Mouse (Mus musculus) MEL (cell line): ENCODE measurements around the gene Rad54l2. TPM values are rescaled to one million over a fixed set of nuclear protein-coding genes. Genes with fewer than 3 reads are reported as not detected.
A peak's percentile ranks its signal among the peaks of the same experiment; 100 is the strongest.

Experiments
- DNase-seq: peaks from one replicate; pipeline ENCODE4 v3.0.0; 2011; ENCODE audit warnings: low read depth, low spot score
- H3K27ac ChIP-seq: 2 replicates; pipeline ENCODE4 v1.5.1; 2012; ENCODE audit warnings: low read depth, mild to moderate bottlenecking, control low read depth, low read length, moderate library complexity; ENCODE audit not compliant: control insufficient read depth
- H3K27me3 ChIP-seq, 2 experiments: fragments of 150-350 bp in 1 of 2; sonication (generic) in 1 of 2; 2 replicates each; pipeline ENCODE4 v1.6.1; 2012; ENCODE audit warnings: low read length in 2 of 2, mild to moderate bottlenecking in 2 of 2, improper control_type of control experiment in 1 of 2, moderate library complexity in 1 of 2; ENCODE audit not compliant: insufficient read depth in 2 of 2, control insufficient read depth in 1 of 2
- H3K36me3 ChIP-seq, 2 experiments: 2 replicates each; pipeline ENCODE4 v1.6.1; 2012 to 2014; ENCODE audit warnings: low read length in 2 of 2, improper control_type of control experiment in 1 of 2, inconsistent platforms in 1 of 2, mild to moderate bottlenecking in 1 of 2; ENCODE audit not compliant: insufficient read depth in 2 of 2, control insufficient read depth in 1 of 2
- H3K4me1 ChIP-seq, 2 experiments: fragments of 150-350 bp in 1 of 2; sonication (generic) in 1 of 2; 2 replicates each; pipeline ENCODE4 v1.6.1; 2012; ENCODE audit warnings: low read length in 2 of 2, improper control_type of control experiment in 1 of 2, mild to moderate bottlenecking in 1 of 2; ENCODE audit not compliant: insufficient read depth in 2 of 2, control insufficient read depth in 1 of 2
- H3K4me3 ChIP-seq, 2 experiments: fragments of 150-350 bp in 1 of 2; sonication (generic) in 1 of 2; 2 replicates each; pipeline ENCODE4 v1.5.1; 2012; ENCODE audit warnings: low read depth in 2 of 2, low read length in 2 of 2, mild to moderate bottlenecking in 2 of 2, moderate library complexity in 2 of 2, control low read depth in 1 of 2, improper control_type of control experiment in 1 of 2; ENCODE audit not compliant: control insufficient read depth in 1 of 2, insufficient read depth in 1 of 2
- H3K79me2 ChIP-seq: 2 replicates; pipeline ENCODE4 v1.6.1; 2012; ENCODE audit warnings: mild to moderate bottlenecking, low read length, moderate library complexity; ENCODE audit not compliant: control insufficient read depth, poor library complexity, insufficient read depth
- H3K9ac ChIP-seq: 2 replicates; pipeline ENCODE4 v1.6.1; 2012; ENCODE audit warnings: low read depth, mild to moderate bottlenecking, control low read depth, low read length, moderate library complexity; ENCODE audit not compliant: control insufficient read depth, poor library complexity, severe bottlenecking
- H3K9me3 ChIP-seq: fragments of 150-350 bp; sonication (generic); replicated peaks from 2 replicates; pipeline ENCODE4 v1.6.1; 2012; ENCODE audit warnings: mild to moderate bottlenecking, low read length, improper control_type of control experiment, moderate library complexity; ENCODE audit not compliant: insufficient read depth
- BHLHE40 ChIP-seq: IDR thresholded peaks from 2 replicates; pipeline ENCODE4 v1.6.1; 2012; ENCODE audit warnings: low read depth, mild to moderate bottlenecking, inconsistent platforms, low read length, improper control_type of control experiment, borderline replicate concordance
- CHD1 ChIP-seq: IDR thresholded peaks from 2 replicates; pipeline ENCODE4 v1.6.1; 2012; ENCODE audit warnings: low read depth, mild to moderate bottlenecking, inconsistent platforms, low read length, improper control_type of control experiment
- CHD2 ChIP-seq: IDR thresholded peaks from 2 replicates; pipeline ENCODE4 v1.6.1; 2011; ENCODE audit warnings: low read length, improper control_type of control experiment
- CTCF ChIP-seq, 3 experiments: IDR thresholded peaks in 2 of 3; conservative IDR thresholded peaks in 1 of 3; 2 replicates each; pipeline ENCODE4 v1.5.1; 2011 to 2012; ENCODE audit warnings: low read length in 3 of 3, low read depth in 2 of 3, mild to moderate bottlenecking in 2 of 3, improper control_type of control experiment in 1 of 3, inconsistent platforms in 1 of 3, mixed read lengths in 1 of 3, moderate library complexity in 1 of 3; ENCODE audit not compliant: control insufficient read depth in 1 of 3, insufficient read depth in 1 of 3, poor library complexity in 1 of 3, severe bottlenecking in 1 of 3
- E2F4 ChIP-seq: IDR thresholded peaks from 2 replicates; pipeline ENCODE4 v1.6.1; 2011; ENCODE audit warnings: low read depth, low read length, improper control_type of control experiment, borderline replicate concordance
- ELF1 ChIP-seq: IDR thresholded peaks from 2 replicates; pipeline ENCODE4 v1.6.1; 2014; ENCODE audit warnings: low read depth, mild to moderate bottlenecking, inconsistent platforms, low read length, improper control_type of control experiment, moderate library complexity
- EP300 ChIP-seq, 2 experiments: IDR thresholded peaks; 2 replicates each; pipeline ENCODE4 v1.6.1; 2011; ENCODE audit warnings: improper control_type of control experiment in 2 of 2, low read length in 2 of 2, low read depth in 1 of 2, mild to moderate bottlenecking in 1 of 2
- GABPA ChIP-seq: IDR thresholded peaks from 2 replicates; pipeline ENCODE4 v1.6.1; 2012; ENCODE audit warnings: low read depth, mild to moderate bottlenecking, inconsistent platforms, low read length, improper control_type of control experiment, moderate library complexity
- GATA1 ChIP-seq: IDR thresholded peaks from 2 replicates; pipeline ENCODE4 v1.6.1; 2011; ENCODE audit warnings: low read depth, low read length, improper control_type of control experiment
- JUND ChIP-seq: IDR thresholded peaks from 2 replicates; pipeline ENCODE4 v1.6.1; 2011; ENCODE audit warnings: low read depth, mild to moderate bottlenecking, improper control_type of control experiment, low read length
- KAT2A ChIP-seq: conservative IDR thresholded peaks from 2 replicates; pipeline ENCODE4 v1.6.1; 2012; ENCODE audit warnings: low read depth, low read length, improper control_type of control experiment, inconsistent platforms
- MAFK ChIP-seq: IDR thresholded peaks from 2 replicates; pipeline ENCODE4 v1.6.1; 2011; ENCODE audit warnings: low read depth, mild to moderate bottlenecking, low read length, improper control_type of control experiment, borderline replicate concordance
- MAX ChIP-seq: IDR thresholded peaks from 2 replicates; pipeline ENCODE4 v1.6.1; 2011; ENCODE audit warnings: low read length, improper control_type of control experiment
- MAZ ChIP-seq: IDR thresholded peaks from 2 replicates; pipeline ENCODE4 v1.6.1; 2012; ENCODE audit warnings: low read depth, mild to moderate bottlenecking, inconsistent platforms, low read length, improper control_type of control experiment
- MEF2A ChIP-seq: IDR thresholded peaks from 2 replicates; pipeline ENCODE4 v1.6.1; 2014; ENCODE audit warnings: low read depth, mild to moderate bottlenecking, inconsistent platforms, low read length, improper control_type of control experiment; ENCODE audit not compliant: poor library complexity, insufficient replicate concordance, severe bottlenecking; ENCODE audit errors: extremely low read depth
- MXI1 ChIP-seq: IDR thresholded peaks from 2 replicates; pipeline ENCODE4 v1.6.1; 2011; ENCODE audit warnings: mild to moderate bottlenecking, low read depth, low read length, improper control_type of control experiment
- MYC ChIP-seq: IDR thresholded peaks from 2 replicates; pipeline ENCODE4 v1.6.1; 2011; ENCODE audit warnings: low read depth, mild to moderate bottlenecking, low read length, improper control_type of control experiment, moderate library complexity
- POLR2A ChIP-seq, 2 experiments: IDR thresholded peaks; 2 replicates each; pipeline ENCODE4 v1.6.1; 2011 to 2012; ENCODE audit warnings: low read length in 2 of 2, mild to moderate bottlenecking in 2 of 2, control low read depth in 1 of 2, improper control_type of control experiment in 1 of 2, low read depth in 1 of 2, moderate library complexity in 1 of 2; ENCODE audit not compliant: control insufficient read depth in 1 of 2, insufficient read depth in 1 of 2, poor library complexity in 1 of 2
- POLR2AphosphoS2 ChIP-seq: IDR thresholded peaks from 2 replicates; pipeline ENCODE4 v1.6.1; 2011; ENCODE audit warnings: low read length, improper control_type of control experiment
- RAD21 ChIP-seq: IDR thresholded peaks from 2 replicates; pipeline ENCODE4 v1.6.1; 2011; ENCODE audit warnings: mild to moderate bottlenecking, low read depth, low read length, improper control_type of control experiment
- RCOR1 ChIP-seq: IDR thresholded peaks from 2 replicates; pipeline ENCODE4 v1.6.1; 2012; ENCODE audit warnings: low read depth, mild to moderate bottlenecking, inconsistent platforms, low read length, improper control_type of control experiment
- SMC3 ChIP-seq: IDR thresholded peaks from 2 replicates; pipeline ENCODE4 v1.6.1; 2011; ENCODE audit warnings: low read depth, low read length, improper control_type of control experiment
- TAL1 ChIP-seq: IDR thresholded peaks from 2 replicates; pipeline ENCODE4 v1.6.1; 2012; ENCODE audit warnings: mild to moderate bottlenecking, inconsistent platforms, low read length, moderate library complexity, mixed read lengths
- TBP ChIP-seq: IDR thresholded peaks from 2 replicates; pipeline ENCODE4 v1.8.0; 2011; ENCODE audit warnings: low read depth, low read length, improper control_type of control experiment
- UBTF ChIP-seq: IDR thresholded peaks from 2 replicates; pipeline ENCODE4 v1.6.1; 2012; ENCODE audit warnings: low read depth, mild to moderate bottlenecking, inconsistent platforms, low read length, improper control_type of control experiment, moderate library complexity, borderline replicate concordance; ENCODE audit not compliant: insufficient read depth
- USF2 ChIP-seq, 2 experiments: IDR thresholded peaks; 2 replicates each; pipeline ENCODE4 v1.6.1; 2011 to 2012; ENCODE audit warnings: improper control_type of control experiment in 2 of 2, low read length in 2 of 2, borderline replicate concordance in 1 of 2, inconsistent platforms in 1 of 2, low read depth in 1 of 2, mild to moderate bottlenecking in 1 of 2; ENCODE audit not compliant: insufficient read depth in 1 of 2
- ZC3H11A ChIP-seq: IDR thresholded peaks from 2 replicates; pipeline ENCODE4 v1.6.1; 2012; ENCODE audit warnings: low read depth, mild to moderate bottlenecking, inconsistent platforms, low read length, improper control_type of control experiment
- ZKSCAN1 ChIP-seq: IDR thresholded peaks from 2 replicates; pipeline ENCODE4 v1.6.1; 2012; ENCODE audit warnings: low read depth, mild to moderate bottlenecking, inconsistent platforms, low read length, improper control_type of control experiment, moderate library complexity
- ZMIZ1 ChIP-seq: IDR thresholded peaks from 2 replicates; pipeline ENCODE4 v1.6.1; 2012; ENCODE audit warnings: low read depth, mild to moderate bottlenecking, inconsistent platforms, low read length, improper control_type of control experiment, moderate library complexity
- polyA plus RNA-seq, 2 experiments: library from polyadenylated mRNA; stranded (reverse) in 1 of 2; unstranded in 1 of 2; fragments of >175 nt in 1 of 2; fragments of >200 nt in 1 of 2; gene quantifications; 2 replicates each; pipeline versions ENCODE4 v1.2.1 to v1.2.4; 2012; ENCODE audit warnings: low replicate concordance in 2 of 2, low read depth in 1 of 2; ENCODE audit not compliant: insufficient read length in 2 of 2, insufficient read depth in 1 of 2, missing spikeins in 1 of 2
- total RNA-seq: library from RNA; depleted of rRNA; stranded (reverse); fragments of 300-350 nt; gene quantifications from 2 replicates; pipeline ENCODE4 v1.2.3, GENCODE M21; 2012

The Rad54l2 gene
- total and polyA plus RNA-seq, 3 experiments, result 11.9 to 27.2 (median 15.5) TPM

DNA sequence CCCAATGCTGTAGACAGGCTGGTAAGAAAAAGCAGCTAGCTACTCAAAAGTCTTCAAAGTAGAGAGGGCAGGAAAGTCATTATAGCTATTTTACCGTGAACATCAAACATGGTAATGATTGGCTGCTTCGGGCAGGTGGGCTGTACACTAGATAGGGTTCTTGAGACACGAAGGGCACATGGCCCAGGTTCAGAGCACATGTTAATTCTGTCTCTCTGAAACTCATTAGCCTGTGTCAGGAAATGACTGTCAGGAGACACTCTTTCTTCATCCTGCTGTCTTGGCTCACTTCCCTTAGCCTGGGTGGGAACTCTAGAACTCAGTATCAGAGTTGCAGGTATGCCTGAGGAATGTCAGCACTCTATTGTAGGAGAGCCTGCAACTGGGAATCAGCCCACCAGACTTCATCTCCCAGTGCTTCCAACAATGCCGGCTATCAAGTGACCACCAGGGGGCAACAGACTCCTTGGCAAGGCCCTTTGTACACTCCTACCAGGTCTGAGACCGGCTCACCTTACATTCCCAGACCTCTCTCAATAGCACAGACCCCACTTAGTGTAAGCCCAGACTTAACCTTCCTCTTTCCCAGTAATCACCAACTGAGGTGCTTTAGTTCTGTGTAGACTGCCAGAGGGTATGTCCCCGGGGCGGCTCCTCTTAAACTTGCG, 101.9 kb downstream of the Rad54l2 start (continued):
- TF ChIP-seq CTCF (IDR thresholded peaks at IDR 0.05 in 2 of 3, conservative IDR thresholded peaks at IDR 0.05 in 1 of 3; ENCODE audit: control insufficient read depth in 1 of 3, insufficient read depth in 1 of 3, low read depth in 2 of 3, low read length in 3 of 3, poor library complexity in 1 of 3, severe bottlenecking in 1 of 3) (peak; percentile 80 to 95 (median 88)), USF2 (IDR thresholded peaks at IDR 0.05; ENCODE audit: borderline replicate concordance in 1 of 2, insufficient read depth in 1 of 2, low read depth in 1 of 2, low read length in 2 of 2) (no peak), MAX (peak; percentile 63; the same call in 1 of the 2 replicates), CHD1 (no peak), ELF1 (no peak), POLR2A (IDR thresholded peaks at IDR 0.05; ENCODE audit: control insufficient read depth in 1 of 2, insufficient read depth in 1 of 2, low read depth in 1 of 2, low read length in 2 of 2, poor library complexity in 1 of 2) (no peak), MXI1 (0 out of 2 replicates have a peak, but pooled peaks have one; percentile 24), RAD21 (peak; percentile 67), MAFK (no peak), MYC (peak; percentile 74; the same call in 1 of the 2 replicates)

DNA sequence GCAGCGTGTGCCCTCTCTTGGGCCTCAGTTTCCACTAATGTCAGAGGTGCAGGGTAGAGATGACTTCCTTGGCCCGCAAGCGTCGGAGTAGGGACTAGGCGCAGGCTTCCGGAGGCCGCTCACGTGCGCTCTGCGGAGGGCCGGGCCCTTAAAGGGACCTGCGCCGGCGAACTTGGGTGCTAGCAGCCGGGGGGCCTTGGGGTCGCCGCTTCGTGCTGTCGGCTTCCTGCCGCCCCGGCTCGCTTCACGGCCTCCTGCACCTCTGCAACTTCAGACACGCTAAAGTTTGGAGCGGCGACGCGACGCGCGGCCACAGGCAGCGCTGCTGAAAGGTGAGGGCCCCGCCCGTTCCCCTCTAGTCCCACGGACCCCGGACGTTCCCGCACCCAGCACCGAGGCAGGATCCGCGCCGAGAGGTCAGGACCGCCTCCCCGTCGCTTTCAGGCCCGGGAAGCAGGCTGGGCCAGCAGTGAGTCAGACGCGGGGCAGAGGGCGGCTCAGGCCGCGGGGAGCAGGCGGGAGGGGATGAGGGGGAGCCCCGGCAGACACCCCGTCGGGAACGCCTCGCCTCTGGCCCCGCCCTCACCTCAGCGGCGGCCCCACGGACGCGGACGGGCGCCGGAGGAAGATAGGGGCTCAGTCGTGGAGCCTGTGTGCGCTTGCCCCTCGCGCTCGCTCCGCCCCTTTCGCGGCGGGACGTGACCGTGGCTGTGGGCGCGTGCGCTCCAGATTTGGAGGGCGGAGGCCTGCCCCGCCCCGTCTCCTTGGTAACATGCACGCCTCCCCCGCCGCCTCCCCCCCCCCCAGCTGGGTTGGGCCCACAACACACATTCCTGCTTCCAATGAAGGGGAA, 103.5 kb downstream of the Rad54l2 start, which contains the start of gene Tex264:
Tex264 (minus strand) TSS at position 679 of the 853 bp plus-strand sequence.
- Histone ChIP-seq H3K4me1 (peaks cover 0 to 5% of the 10 kb centered on the region in 2 experiments; a peak in 2 of 4 replicates), H3K4me3 (peak within 1 kb of the TSS; percentile 78 to 88), H3K9ac (peak within 1 kb of the TSS; percentile 82), H3K36me3 (peaks cover 0 to 5% of the 10 kb centered on the region in 2 experiments; a peak in 2 of 4 replicates), H3K27me3 (no peaks in the 10 kb centered on the region), H3K27ac (peak within 1 kb of the TSS; percentile 69), H3K9me3 (no peaks in the 10 kb centered on the region), H3K79me2 (peaks cover 3% of the 10 kb centered on the region; the same call in 1 of the 2 replicates)
- peak; percentile 81 for DNase-seq
- TF ChIP-seq BHLHE40 (peak; percentile 98), ZC3H11A (no peak), GABPA (no peak), ELF1 (0 out of 2 replicates have a peak, but pooled peaks have one; percentile 30), GATA1 (no peak), KAT2A (no peak), ZMIZ1 (0 out of 2 replicates have a peak, but pooled peaks have one; percentile 10), UBTF (no peak), TBP (no peak; the same call in 1 of the 2 replicates), ZKSCAN1 (no peak), MEF2A (no peak), RAD21 (no peak), SMC3 (no peak), MYC (peak; percentile 65; the same call in 1 of the 2 replicates), TAL1 (no peak), MAZ (peak; percentile 59; the same call in 1 of the 2 replicates), CTCF (IDR thresholded peaks at IDR 0.05 in 2 of 3, conservative IDR thresholded peaks at IDR 0.05 in 1 of 3; ENCODE audit: control insufficient read depth in 1 of 3, insufficient read depth in 1 of 3, low read depth in 2 of 3, low read length in 3 of 3, poor library complexity in 1 of 3, severe bottlenecking in 1 of 3) (no peak), MAX (peak; percentile 84), RCOR1 (no peak), USF2 (IDR thresholded peaks at IDR 0.05; ENCODE audit: borderline replicate concordance in 1 of 2, insufficient read depth in 1 of 2, low read depth in 1 of 2, low read length in 2 of 2) (no peak), MAFK (no peak), JUND (no peak), EP300 (IDR thresholded peaks at IDR 0.05; ENCODE audit: low read depth in 1 of 2, low read length in 2 of 2) (peak in 1 of 2 experiments; percentile 15; a peak in 1 of 4 replicates), POLR2AphosphoS2 (no peak), MXI1 (peak; percentile 70), CHD2 (no peak), E2F4 (no peak)
